Mouse (Mus musculus): Measurements from ENCODE around the gene Hps1.

Gene Hps1

GRCm38 (mm10) chr19:42713770-42714169, 66.0 kb downstream of the Hps1 start:
- no peak for DNase-seq
